8 mouse cellular contexts compared by ENCODE assay signal in genomic region chr14:87566211-87566610, GRCm38 (mm10).
DNase-seq lines count a peak whose midpoint lies in the region; TF ChIP-seq lines count a peak whose summit lies in the region.

No protein-coding gene starts in this region.

- peak overlapping the region; percentile 43; the same call in 1 of the 2 replicates for H3K27ac ChIP-seq in layer of hippocampus, adult 2 months
- H3K27ac ChIP-seq in olfactory bulb, adult 2 months (ENCODE audit: insufficient read depth, low read depth, low read length) = no peak overlapping the region

- WGBS in olfactory bulb, adult 2 months = 49% methylated on average over 7 of the region's 7 CpGs

- TF ChIP-seq POLR2A in olfactory bulb, adult 2 months (IDR thresholded peaks at IDR 0.05; ENCODE audit: insufficient read depth, low read depth, low read length) = no peak

- peak; percentile 81 for TF ChIP-seq CTCF in layer of hippocampus, adult 2 months (conservative IDR thresholded peaks at IDR 0.05)
- TF ChIP-seq CTCF in olfactory bulb, adult 2 months (IDR thresholded peaks at IDR 0.05; ENCODE audit: insufficient read depth, low read depth, low read length) = peak; percentile 27; the same call in 1 of the 2 replicates

- DNase-seq in gastrocnemius, postnatal 10 days = peak; percentile 22
- DNase-seq in gastrocnemius, postnatal 25 days = no peak
- DNase-seq in thymus, postnatal 4 days = peak; percentile 6
- no peak for DNase-seq in thymus, postnatal 14 days
- DNase-seq in layer of hippocampus, adult 2 months (ENCODE audit: low spot score in 2 of 2) = peak; percentile 8 to 52
- no peak for DNase-seq in kidney, adult 18-20 months
- no peak for DNase-seq in liver

- H3K4me3 ChIP-seq in layer of hippocampus, adult 2 months = no peak overlapping the region
- H3K4me3 ChIP-seq in olfactory bulb, adult 2 months (ENCODE audit: insufficient read depth, low read depth, low read length) = no peak overlapping the region

- H3K4me1 ChIP-seq in olfactory bulb, adult 2 months (ENCODE audit: control insufficient read depth, insufficient read depth, low read length) = peaks cover 10% of the 10 kb centered on the region

Comparison
In these comparisons a context has a peak if more than half of its experiments do, and no peak if none do; other contexts are left out.
1. DNase-seq: peak in gastrocnemius, postnatal 10 days (single experiment), thymus, postnatal 4 days (single experiment) and layer of hippocampus, adult 2 months (2 of 2); none in gastrocnemius, postnatal 25 days (single experiment), thymus, postnatal 14 days (single experiment), kidney, adult 18-20 months (single experiment) and liver (single experiment).